Mouse (Mus musculus) spleen, embryonic (tissue): ENCODE data around the gene Ntm.

Experiments
- CTCF ChIA-PET: fragments of 350-600 bp; sonication (Branson Sonifier 250); formaldehyde crosslinking; loops from one replicate; lab custom pipeline; 2022; lab: Charles Lee

Ntm gene

GRCm38 (mm10) chr9:29962978-29963377 is at the start of gene Ntm:
Gene Ntm, minus strand, starts transcription at chr9:29963141.
- CTCF ChIA-PET: no interaction called here

- CTCF ChIA-PET: no interaction called here
These were observed 42.8 kb upstream of the Ntm start for GRCm38 (mm10) chr9:30005701-30006100.

- CTCF ChIA-PET: no interaction called here
These were observed 40.7 kb upstream of the Ntm start for GRCm38 (mm10) chr9:30003612-30004011.

GRCm38 (mm10) chr9:29981177-29981915 is 18.4 kb upstream of the Ntm start:
- CTCF ChIA-PET: no interaction called here

- CTCF ChIA-PET: no interaction called here
These were observed 730 bp downstream of the Ntm start for GRCm38 (mm10) chr9:29961954-29962867.

GRCm38 (mm10) chr9:29961512-29961911 is 1.4 kb downstream of the Ntm start:
- CTCF ChIA-PET: no interaction called here

- CTCF ChIA-PET: no interaction called here
These were observed 2.2 kb downstream of the Ntm start for GRCm38 (mm10) chr9:29960741-29961140.

GRCm38 (mm10) chr9:29960236-29960635 is 2.7 kb downstream of the Ntm start:
- CTCF ChIA-PET: no interaction called here

- CTCF ChIA-PET: no interaction called here
These were observed 6.0 kb downstream of the Ntm start for GRCm38 (mm10) chr9:29956936-29957335.

- CTCF ChIA-PET: no interaction called here
These were observed 8.9 kb downstream of the Ntm start for GRCm38 (mm10) chr9:29954031-29954430.

GRCm38 (mm10) chr9:29949041-29949440 is 13.9 kb downstream of the Ntm start:
- CTCF ChIA-PET: no interaction called here

GRCm38 (mm10) chr9:29943209-29944070 is 19.5 kb downstream of the Ntm start:
- CTCF ChIA-PET: no interaction called here

GRCm38 (mm10) chr9:29942183-29942952 is 20.6 kb downstream of the Ntm start:
- CTCF ChIA-PET: no interaction called here

- CTCF ChIA-PET: no interaction called here
These were observed 23.4 kb downstream of the Ntm start for GRCm38 (mm10) chr9:29939517-29940034.

- CTCF ChIA-PET: no interaction called here
These were observed 34.1 kb downstream of the Ntm start for GRCm38 (mm10) chr9:29928796-29929195.

- CTCF ChIA-PET: no interaction called here
These were observed 37.6 kb downstream of the Ntm start for GRCm38 (mm10) chr9:29925382-29925781.

- CTCF ChIA-PET: no interaction called here
These were observed 64.4 kb downstream of the Ntm start for GRCm38 (mm10) chr9:29898406-29899054.

GRCm38 (mm10) chr9:29897448-29897847 is 65.5 kb downstream of the Ntm start:
- CTCF ChIA-PET: no interaction called here

- CTCF ChIA-PET: no interaction called here
These were observed 70.1 kb downstream of the Ntm start for GRCm38 (mm10) chr9:29892792-29893191.

- CTCF ChIA-PET: no interaction called here
These were observed 74.2 kb downstream of the Ntm start for GRCm38 (mm10) chr9:29888712-29889111.
